Mouse (Mus musculus): ENCODE measurements around the gene Fgf13.

GRCm38 (mm10) chrX:59134166-59134861 lies 433.6 kb downstream of the Fgf13 start:
- TF ChIP-seq CTCF (IDR thresholded peaks at IDR 0.05; ENCODE audit: extremely low read depth, insufficient read depth, insufficient read length, insufficient replicate concordance) = no peak
- no peak for TF ChIP-seq POLR2A (IDR thresholded peaks at IDR 0.05; ENCODE audit: low read depth, low read length)
